Mouse (Mus musculus): ENCODE measurements around the gene Cdc37l1. TPM values are rescaled to one million over a fixed set of nuclear protein-coding genes. Genes with fewer than 3 reads are reported as not detected.

The Cdc37l1 gene
- polyA plus RNA-seq, 1 experiment from 2014 or later = 29.7 TPM

DNA sequence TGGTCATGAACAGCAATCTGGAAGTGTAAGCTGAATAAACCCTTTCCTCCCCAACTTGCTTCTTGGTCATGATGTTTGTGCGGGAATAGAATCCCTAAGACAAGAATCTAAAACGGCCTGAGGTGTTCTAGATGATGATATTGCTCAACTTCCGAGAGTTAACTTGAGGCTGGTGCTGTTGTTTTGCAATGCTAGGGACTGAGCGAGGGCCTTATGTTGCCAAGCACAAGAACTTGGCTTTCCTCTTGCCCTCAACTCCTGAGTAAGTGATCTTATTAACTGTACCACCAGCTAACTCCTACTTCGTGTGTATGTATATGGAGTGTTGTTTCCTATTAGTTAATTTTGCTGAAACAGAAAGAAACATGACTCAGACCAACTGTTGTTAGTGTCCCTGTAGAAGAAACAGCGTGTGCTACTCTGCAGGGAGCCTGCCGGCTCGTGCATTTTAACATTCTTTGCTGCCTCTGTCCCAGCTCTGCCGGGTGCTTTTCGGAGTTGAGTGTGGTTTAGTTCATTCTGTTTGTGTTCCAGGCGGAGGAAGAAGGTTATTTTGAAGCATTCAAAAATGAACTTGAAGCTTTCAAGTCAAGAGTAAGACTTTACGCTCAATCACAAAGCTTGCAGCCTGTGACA, 21.3 kb downstream of the Cdc37l1 start:
- 89% methylated on average over 12 of the region's 12 CpGs for WGBS
- H3K36me3 ChIP-seq = peaks cover 13% of the 10 kb centered on the region
- ATAC-seq = no peak
- H3K27ac ChIP-seq = no peak overlapping the region
- H3K27me3 ChIP-seq (replicated peaks) = no peaks in the 10 kb centered on the region
- no peak overlapping the region for H3K9ac ChIP-seq
- no peaks in the 10 kb centered on the region for H3K4me1 ChIP-seq (replicated peaks)
- H3K4me2 ChIP-seq (replicated peaks) = no peak overlapping the region
- H3K4me3 ChIP-seq (replicated peaks) = no peak overlapping the region
- no peaks in the 10 kb centered on the region for H3K9me3 ChIP-seq

DNA sequence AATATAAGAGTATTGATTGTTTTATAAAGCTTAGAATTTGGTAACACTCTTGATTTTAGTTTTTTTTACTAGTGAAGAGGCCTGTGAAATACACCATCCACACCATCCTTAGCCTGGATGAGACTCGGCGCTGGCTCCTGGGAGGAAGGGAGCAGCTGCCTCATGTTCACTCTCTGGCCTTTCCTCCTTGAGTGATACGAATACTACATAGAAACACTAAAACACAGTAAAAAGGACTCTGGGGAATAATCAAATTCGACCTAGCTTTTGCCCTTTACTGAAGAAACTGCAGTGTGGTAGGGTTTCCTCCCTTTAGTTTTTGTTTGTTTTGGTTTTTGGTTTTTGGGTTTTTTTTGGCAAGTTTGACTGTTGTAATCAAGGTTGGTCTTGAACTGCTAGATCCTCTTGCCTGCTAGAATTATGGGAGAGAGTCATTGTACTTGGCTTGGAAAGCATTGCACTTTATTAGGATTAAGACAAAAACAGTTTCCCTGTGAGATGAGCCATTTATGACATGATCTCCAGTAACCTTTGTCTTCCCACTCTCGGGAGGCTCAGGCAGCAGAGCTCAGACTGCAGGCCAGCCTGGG, 24.4 kb downstream of the Cdc37l1 start:
- no peak for ATAC-seq
- H3K4me1 ChIP-seq (replicated peaks) = no peaks in the 10 kb centered on the region
- H3K4me3 ChIP-seq (replicated peaks) = no peak overlapping the region
- peaks cover 9% of the 10 kb centered on the region for H3K36me3 ChIP-seq
- no peak overlapping the region for H3K27ac ChIP-seq
- H3K27me3 ChIP-seq (replicated peaks) = no peaks in the 10 kb centered on the region
- H3K9ac ChIP-seq = no peak overlapping the region
- 84% methylated on average over 5 of the region's 5 CpGs for WGBS
- no peaks in the 10 kb centered on the region for H3K9me3 ChIP-seq
- no peak overlapping the region for H3K4me2 ChIP-seq (replicated peaks)

DNA sequence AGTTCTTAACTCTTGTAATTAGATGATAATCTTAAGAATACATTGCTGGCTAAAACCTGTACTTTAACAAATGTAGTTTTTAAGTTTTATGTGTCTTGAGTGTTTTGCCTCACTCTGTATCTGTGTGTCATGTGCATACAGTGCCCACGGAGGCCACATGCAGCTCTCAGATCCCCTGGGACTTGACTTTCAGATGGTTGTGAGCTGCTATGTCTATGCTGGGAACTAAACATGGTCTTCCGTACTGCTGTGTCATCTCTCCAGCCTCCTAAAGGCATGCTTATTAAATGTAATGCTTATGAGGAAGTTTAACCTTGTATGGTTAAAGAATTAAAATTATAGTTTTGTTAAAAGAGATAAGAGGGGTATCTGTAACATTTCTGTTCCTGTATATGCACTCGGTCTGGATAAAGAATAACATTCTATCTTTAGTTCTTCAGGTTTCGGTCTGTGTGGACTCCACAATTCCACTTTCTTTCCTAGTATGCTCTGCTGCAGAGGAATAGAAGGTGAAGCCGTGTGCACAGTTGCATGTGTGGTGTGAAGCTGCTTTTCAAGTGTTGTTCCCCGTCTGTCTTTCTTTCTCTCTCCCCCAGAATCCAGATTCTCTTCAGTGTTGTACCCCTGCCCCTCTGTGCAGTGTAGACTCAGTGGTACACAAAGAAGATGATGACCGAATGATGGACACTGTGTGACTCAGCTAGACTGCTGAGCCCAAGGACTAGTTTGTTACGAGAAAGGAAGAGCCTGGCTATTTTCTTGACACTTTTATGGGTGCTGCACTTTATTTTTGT, 25.5 kb downstream of the Cdc37l1 start:
- no peak overlapping the region for H3K4me2 ChIP-seq (replicated peaks)
- no peak overlapping the region for H3K9ac ChIP-seq
- peaks cover 12% of the 10 kb centered on the region for H3K36me3 ChIP-seq
- H3K9me3 ChIP-seq = no peaks in the 10 kb centered on the region
- no peaks in the 10 kb centered on the region for H3K27me3 ChIP-seq (replicated peaks)
- no peaks in the 10 kb centered on the region for H3K4me1 ChIP-seq (replicated peaks)
- no peak overlapping the region for H3K4me3 ChIP-seq (replicated peaks)
- ATAC-seq = no peak
- 82% methylated on average over 8 of the region's 8 CpGs for WGBS
- H3K27ac ChIP-seq = no peak overlapping the region

DNA sequence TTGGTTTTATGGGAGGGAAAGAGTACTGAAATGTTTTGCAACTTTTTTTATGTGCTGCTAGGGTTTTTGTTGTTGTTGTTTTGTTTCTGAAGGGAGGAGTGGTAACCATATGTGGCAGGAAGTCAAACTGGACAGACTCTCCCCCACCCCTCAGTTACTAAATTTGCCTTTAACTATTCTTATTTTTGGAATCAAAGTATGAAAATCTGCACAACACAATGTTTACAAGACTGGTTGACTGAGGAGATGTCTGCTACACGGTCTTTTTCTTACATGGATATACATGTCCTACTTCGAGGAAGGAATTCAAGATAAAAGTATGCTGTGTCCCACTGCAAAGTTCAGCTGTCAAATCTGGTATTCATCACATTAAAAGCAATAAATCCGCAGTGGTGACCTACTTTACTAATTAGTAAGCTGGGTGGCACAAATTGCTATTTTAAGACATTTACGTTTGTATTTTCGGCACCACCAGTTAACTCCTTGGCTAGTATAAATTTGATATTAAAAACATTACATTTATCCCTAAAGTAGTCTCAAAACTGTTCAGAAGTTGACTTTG, 26.1 kb downstream of the Cdc37l1 start:
- Histone ChIP-seq H3K4me1 (replicated peaks) (no peaks in the 10 kb centered on the region), H3K9me3 (no peaks in the 10 kb centered on the region), H3K4me2 (replicated peaks) (no peak overlapping the region), H3K27me3 (replicated peaks) (no peaks in the 10 kb centered on the region), H3K4me3 (replicated peaks) (no peak overlapping the region), H3K36me3 (peaks cover 12% of the 10 kb centered on the region), H3K9ac (no peak overlapping the region), H3K27ac (no peak overlapping the region)
- ATAC-seq = no peak
- WGBS = 86% methylated on average over 5 of the region's 5 CpGs

DNA sequence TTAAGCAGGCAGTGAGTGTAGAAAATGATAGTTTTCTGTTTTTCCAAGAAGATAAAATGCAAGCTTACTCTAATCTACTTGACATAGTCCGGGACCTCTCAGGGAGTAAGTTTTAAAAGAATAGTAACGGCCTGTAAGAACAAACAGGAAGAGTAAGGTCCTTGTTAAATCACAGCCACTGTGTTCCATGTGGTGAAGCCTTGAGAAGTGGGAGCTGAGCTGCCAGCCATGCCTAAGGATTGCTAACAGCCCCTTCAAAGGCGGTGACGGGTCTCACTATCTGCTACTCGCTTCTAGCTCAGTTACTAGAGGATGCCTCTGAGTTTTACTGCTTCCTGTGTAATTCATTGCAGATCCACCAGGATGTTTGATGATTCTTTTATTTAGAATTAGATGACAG, 26.6 kb downstream of the Cdc37l1 start:
- H3K36me3 ChIP-seq = peaks cover 16% of the 10 kb centered on the region
- 64% methylated on average over 5 of the region's 5 CpGs for WGBS

DNA sequence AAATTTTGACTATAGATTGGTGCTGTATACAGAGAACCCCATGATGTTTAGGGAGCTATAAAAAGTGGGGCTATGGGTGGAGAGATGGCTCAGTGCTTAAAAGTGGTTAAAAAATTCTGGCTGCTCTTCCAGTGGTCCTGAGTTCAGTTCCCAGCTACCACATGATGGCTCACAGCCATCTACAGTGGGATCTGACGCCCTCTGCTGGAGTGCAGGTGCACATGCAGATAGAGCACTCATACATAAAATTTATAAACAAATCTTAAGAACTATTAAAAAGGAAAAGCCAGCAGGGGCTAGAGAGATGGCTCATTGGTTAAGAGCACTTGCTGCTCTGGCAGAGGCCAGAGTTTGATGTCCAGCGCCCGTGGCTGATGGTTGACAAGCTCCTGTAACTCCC, 29.5 kb downstream of the Cdc37l1 start:
- Histone ChIP-seq H3K27ac (no peak overlapping the region), H3K27me3 (replicated peaks) (no peaks in the 10 kb centered on the region), H3K4me1 (replicated peaks) (no peaks in the 10 kb centered on the region), H3K4me2 (replicated peaks) (no peak overlapping the region), H3K9ac (no peak overlapping the region), H3K4me3 (replicated peaks) (no peak overlapping the region), H3K36me3 (peaks cover 30% of the 10 kb centered on the region), H3K9me3 (no peaks in the 10 kb centered on the region)
- no peak for ATAC-seq
- 86% methylated on average over 3 of the region's 3 CpGs for WGBS

More for the DNA sequence above, 26.6 kb downstream of the Cdc37l1 start:
- no peaks in the 10 kb centered on the region for H3K9me3 ChIP-seq
- H3K27me3 ChIP-seq (replicated peaks) = no peaks in the 10 kb centered on the region
- no peak overlapping the region for H3K4me3 ChIP-seq (replicated peaks)
- no peak overlapping the region for H3K4me2 ChIP-seq (replicated peaks)
- H3K9ac ChIP-seq = no peak overlapping the region
- no peaks in the 10 kb centered on the region for H3K4me1 ChIP-seq (replicated peaks)
- no peak for ATAC-seq
- no peak overlapping the region for H3K27ac ChIP-seq

DNA sequence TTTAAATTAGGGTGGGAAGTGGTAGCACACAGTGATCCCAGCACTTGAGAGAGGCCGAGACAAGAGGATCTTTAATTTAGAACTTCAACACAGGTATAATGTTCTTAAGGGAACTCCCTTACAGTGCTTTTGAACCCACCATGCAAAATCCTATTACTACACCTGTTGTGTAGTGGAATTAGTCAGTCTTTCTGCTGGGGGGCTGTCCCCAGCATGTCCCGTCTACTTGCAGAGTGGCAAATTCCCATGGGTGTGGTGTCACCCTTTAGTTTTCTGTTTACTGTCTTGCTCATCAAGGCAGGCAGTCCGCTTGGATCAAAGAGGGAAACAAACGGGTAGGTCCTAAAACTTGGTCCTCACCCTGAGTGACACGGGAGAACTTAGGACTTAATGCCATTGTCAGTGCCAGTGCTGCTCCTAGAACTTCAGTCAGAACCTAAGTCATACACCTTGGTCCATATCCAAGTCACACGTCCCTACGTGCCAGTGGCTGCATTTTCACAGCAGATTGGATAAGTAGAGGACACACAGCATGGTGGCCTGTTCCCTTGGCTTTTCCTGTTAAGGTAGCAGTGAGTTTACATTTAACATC, 31.7 kb downstream of the Cdc37l1 start:
- H3K9me3 ChIP-seq = no peaks in the 10 kb centered on the region
- no peak overlapping the region for H3K27ac ChIP-seq
- no peak overlapping the region for H3K4me2 ChIP-seq (replicated peaks)
- peaks cover 39% of the 10 kb centered on the region for H3K36me3 ChIP-seq
- no peak overlapping the region for H3K4me3 ChIP-seq (replicated peaks)
- WGBS = 92% methylated on average over 7 of the region's 7 CpGs
- no peaks in the 10 kb centered on the region for H3K4me1 ChIP-seq (replicated peaks)
- ATAC-seq = no peak
- H3K27me3 ChIP-seq (replicated peaks) = no peaks in the 10 kb centered on the region
- H3K9ac ChIP-seq = no peak overlapping the region

DNA sequence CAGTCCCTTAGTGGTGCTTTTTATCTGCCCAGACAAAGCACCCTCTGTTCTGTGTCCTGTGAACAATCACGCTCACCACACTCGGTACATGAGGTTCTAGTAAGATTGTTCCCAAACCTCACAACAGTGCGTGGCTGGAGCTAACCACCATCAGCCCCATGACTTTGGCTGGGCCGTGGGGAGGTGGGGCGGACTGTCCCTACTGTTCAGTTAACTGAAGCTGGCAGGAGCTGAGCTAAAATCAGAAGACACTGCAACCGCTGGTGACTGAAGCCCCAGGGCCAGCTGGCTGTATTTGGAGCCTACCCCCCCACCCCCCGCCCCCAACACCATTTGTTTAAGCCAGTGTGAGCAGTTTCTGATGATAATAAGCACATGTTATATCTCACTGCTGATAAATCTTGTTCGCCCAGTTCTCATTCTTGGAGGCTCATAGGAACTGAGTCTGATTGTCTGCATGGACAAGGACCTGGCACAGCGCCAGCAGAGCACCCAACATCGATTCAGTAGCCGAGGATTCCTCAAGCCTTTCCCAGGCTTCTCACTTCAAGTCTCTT, 34.3 kb downstream of the Cdc37l1 start:
- H3K4me1 ChIP-seq (replicated peaks) = no peaks in the 10 kb centered on the region
- no peak for ATAC-seq
- no peak overlapping the region for H3K4me2 ChIP-seq (replicated peaks)
- peaks cover 37% of the 10 kb centered on the region for H3K36me3 ChIP-seq
- H3K4me3 ChIP-seq (replicated peaks) = no peak overlapping the region
- no peak overlapping the region for H3K9ac ChIP-seq
- no peak overlapping the region for H3K27ac ChIP-seq
- WGBS = 69% methylated on average over 11 of the region's 11 CpGs
- no peaks in the 10 kb centered on the region for H3K9me3 ChIP-seq
- H3K27me3 ChIP-seq (replicated peaks) = no peaks in the 10 kb centered on the region

DNA sequence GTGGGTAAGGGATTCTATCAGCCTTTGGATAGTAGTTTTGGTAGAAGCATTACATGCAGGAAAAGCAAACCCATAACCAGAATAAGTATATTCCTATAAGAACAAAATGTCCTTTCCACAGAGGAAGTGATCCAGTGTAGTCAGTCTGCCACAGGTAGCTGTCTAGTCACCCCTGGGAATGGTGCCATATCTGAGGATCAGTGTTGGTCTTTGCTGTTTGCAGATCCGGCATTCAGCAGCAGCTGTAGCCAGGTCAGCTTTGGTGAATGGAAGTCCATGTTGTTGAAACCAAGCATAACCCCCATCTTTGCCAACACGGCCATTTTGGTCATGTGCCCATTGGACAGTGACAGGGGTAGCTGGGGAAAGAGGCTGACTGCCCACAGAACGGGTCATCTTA, 41.6 kb downstream of the Cdc37l1 start:
- WGBS = 94% methylated on average over 3 of the region's 3 CpGs
- Histone ChIP-seq H3K27me3 (replicated peaks) (no peaks in the 10 kb centered on the region), H3K4me1 (replicated peaks) (no peaks in the 10 kb centered on the region), H3K36me3 (0 out of 2 replicates have a peak, but pooled peaks cover 6% of the 10 kb centered on the region), H3K27ac (no peak overlapping the region), H3K4me2 (replicated peaks) (no peak overlapping the region), H3K9ac (no peak overlapping the region), H3K9me3 (no peaks in the 10 kb centered on the region), H3K4me3 (replicated peaks) (no peak overlapping the region)
- no peak for ATAC-seq

DNA sequence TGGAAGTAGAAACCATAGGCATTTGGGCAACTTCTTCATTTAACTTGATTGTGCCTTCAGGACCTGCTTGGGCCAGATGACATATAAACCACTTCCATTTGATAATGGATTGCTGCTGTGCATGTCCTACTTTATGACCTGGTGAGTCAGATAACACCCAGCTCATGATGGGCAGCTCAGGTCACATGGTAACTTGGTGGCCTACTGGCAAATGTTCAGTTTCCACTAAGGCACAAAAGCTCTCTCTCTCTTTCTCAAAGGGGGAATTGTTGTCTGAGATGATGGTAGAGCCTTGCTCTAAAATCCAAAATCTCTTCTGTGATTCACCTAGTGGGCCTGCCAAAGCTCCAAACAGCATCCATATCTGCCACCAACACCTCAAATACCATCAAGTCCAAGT, 42.5 kb downstream of the Cdc37l1 start:
- Histone ChIP-seq H3K36me3 (peaks cover 6% of the 10 kb centered on the region; the same call in 1 of the 2 replicates), H3K27me3 (replicated peaks) (no peaks in the 10 kb centered on the region), H3K4me1 (replicated peaks) (no peaks in the 10 kb centered on the region), H3K9ac (no peak overlapping the region), H3K4me2 (replicated peaks) (no peak overlapping the region), H3K9me3 (no peaks in the 10 kb centered on the region), H3K4me3 (replicated peaks) (no peak overlapping the region), H3K27ac (no peak overlapping the region)
- ATAC-seq = no peak

DNA sequence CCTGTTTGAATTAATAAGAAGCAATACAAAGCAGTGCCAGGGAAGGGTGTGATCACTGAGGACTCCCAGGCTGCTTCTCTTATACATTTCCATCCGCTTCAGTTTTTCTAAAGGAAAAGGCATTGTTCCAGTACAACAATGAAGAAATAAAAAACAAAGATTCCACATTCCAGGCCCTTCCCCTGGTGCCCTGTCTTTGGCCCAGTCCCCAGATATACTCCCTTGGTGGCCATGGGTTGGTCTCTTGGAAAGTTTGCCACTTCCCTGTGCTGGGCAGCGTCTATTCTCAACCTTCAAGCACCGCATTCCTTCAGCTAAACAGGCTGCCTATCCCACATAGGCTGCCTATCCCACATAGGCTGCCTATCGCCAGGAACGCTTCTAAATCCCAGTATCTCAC, 46.9 kb downstream of the Cdc37l1 start:
- 95% methylated on average over 5 of the region's 5 CpGs for WGBS
- peaks cover 6% of the 10 kb centered on the region; the same call in 1 of the 2 replicates for H3K36me3 ChIP-seq
- no peak for ATAC-seq

DNA sequence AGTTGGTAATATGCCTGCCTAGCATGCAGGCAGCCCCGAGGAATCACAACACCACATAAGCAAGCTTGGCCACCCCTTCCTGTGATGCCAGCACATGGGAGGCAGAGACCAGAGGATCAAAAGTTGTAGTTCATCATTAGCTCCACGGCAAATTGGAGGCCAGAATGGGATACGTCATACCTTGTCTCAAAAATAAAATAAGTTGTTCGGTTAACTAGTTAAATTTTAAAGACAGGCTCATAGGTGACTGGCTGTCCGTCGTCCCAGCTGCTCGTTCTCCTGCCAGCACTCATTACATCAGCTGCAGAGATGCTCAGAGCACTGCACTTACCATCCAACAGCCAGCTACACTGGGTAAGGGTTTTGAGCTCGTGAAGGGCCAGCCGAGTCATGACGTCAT, 47.4 kb downstream of the Cdc37l1 start:
- no peak for ATAC-seq
- no peak overlapping the region for H3K4me3 ChIP-seq (replicated peaks)
- no peak overlapping the region for H3K4me2 ChIP-seq (replicated peaks)

More for the DNA sequence above, 46.9 kb downstream of the Cdc37l1 start:
- Histone ChIP-seq H3K4me1 (replicated peaks) (no peaks in the 10 kb centered on the region), H3K4me2 (replicated peaks) (no peak overlapping the region), H3K27me3 (replicated peaks) (no peaks in the 10 kb centered on the region), H3K9ac (no peak overlapping the region), H3K27ac (no peak overlapping the region), H3K4me3 (replicated peaks) (no peak overlapping the region), H3K9me3 (no peaks in the 10 kb centered on the region)

More for the DNA sequence above, 47.4 kb downstream of the Cdc37l1 start:
- no peaks in the 10 kb centered on the region for H3K27me3 ChIP-seq (replicated peaks)
- H3K4me1 ChIP-seq (replicated peaks) = no peaks in the 10 kb centered on the region
- no peak overlapping the region for H3K9ac ChIP-seq
- H3K36me3 ChIP-seq = peaks cover 6% of the 10 kb centered on the region; the same call in 1 of the 2 replicates
- 91% methylated on average over 10 of the region's 10 CpGs for WGBS
- H3K9me3 ChIP-seq = no peaks in the 10 kb centered on the region
- H3K27ac ChIP-seq = no peak overlapping the region

All from intestine, embryonic 15.5 days (tissue).